In the genomic region with DNA sequence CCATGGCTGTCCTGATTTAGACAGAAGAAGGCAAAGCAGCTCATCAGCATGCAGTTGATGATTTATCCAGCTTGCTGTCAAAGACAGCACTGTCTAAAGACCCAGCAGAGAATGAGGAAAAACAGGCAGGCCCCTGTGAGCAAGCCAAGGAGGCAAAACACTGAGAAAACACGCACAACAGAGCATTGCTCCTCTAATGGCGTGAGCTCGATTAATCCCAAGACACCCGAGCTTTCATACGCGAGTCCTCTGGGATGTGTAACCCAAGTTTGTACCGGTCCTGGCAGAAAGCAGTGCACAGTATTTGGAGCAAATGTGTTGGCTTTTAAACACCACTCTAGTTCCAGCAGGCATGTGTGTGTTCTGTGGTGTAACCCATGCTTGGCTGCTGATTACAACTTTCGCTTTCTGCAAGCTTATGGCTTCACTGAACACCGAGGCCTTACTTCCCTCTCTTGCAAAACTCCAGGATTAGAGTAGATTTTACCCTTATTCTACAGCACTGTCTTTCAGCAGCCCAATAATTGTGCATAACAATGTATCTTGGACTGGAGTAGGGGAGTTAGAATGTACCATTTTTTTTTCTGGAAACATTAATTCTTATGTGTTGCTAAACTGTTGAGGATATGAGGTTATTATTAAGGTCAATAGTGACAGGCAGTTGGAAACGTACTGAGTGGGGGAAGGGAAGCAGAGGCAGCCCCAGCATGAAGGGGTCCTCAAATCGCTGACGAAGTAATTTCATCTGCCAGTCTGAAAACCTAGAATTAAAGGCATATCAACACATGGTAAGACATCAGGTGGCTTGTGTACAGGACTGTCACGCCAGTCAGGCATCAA, we compare ENCODE assay signal across 8 mouse cellular contexts. TPM values are rescaled to one million over a fixed set of nuclear protein-coding genes. Genes with fewer than 3 reads are reported as not detected.
A peak's percentile ranks its signal among the peaks of the same experiment; 100 is the strongest.
DNase-seq lines count a peak whose midpoint lies in the region; ATAC-seq lines count a peak whose summit lies in the region.

No protein-coding gene starts in this region.

- H3K9me3 ChIP-seq in kidney, embryonic 14.5 days (ENCODE audit: control insufficient read depth, low read length) = no peaks in the 10 kb centered on the region
- no peaks in the 10 kb centered on the region for H3K9me3 ChIP-seq in heart, embryonic 15.5 days (replicated peaks)
- no peaks in the 10 kb centered on the region for H3K9me3 ChIP-seq in midbrain, embryonic 15.5 days

- no peak for ATAC-seq in kidney, embryonic 14.5 days (ENCODE audit: low FRiP score, low TSS enrichment)
- ATAC-seq in heart, embryonic 15.5 days (replicated peaks; ENCODE audit: insufficient number of reproducible peaks, insufficient read depth, low FRiP score, low read depth) = no peak
- ATAC-seq in midbrain, embryonic 15.5 days (replicated peaks) = peak; percentile 52; the same call in 1 of the 2 replicates

- no peak overlapping the region for H3K4me2 ChIP-seq in kidney, embryonic 14.5 days (replicated peaks; ENCODE audit: low read depth, low read length)
- H3K4me2 ChIP-seq in heart, embryonic 15.5 days = no peak overlapping the region
- no peak overlapping the region for H3K4me2 ChIP-seq in midbrain, embryonic 15.5 days

- H3K36me3 ChIP-seq in kidney, embryonic 14.5 days (ENCODE audit: control insufficient read depth, insufficient read depth, low read length) = no peaks in the 10 kb centered on the region
- no peaks in the 10 kb centered on the region for H3K36me3 ChIP-seq in heart, embryonic 15.5 days
- no peaks in the 10 kb centered on the region for H3K36me3 ChIP-seq in midbrain, embryonic 15.5 days (replicated peaks)

- no peak overlapping the region for H3K4me3 ChIP-seq in kidney, embryonic 14.5 days (ENCODE audit: low read length)
- no peak overlapping the region for H3K4me3 ChIP-seq in heart, embryonic 15.5 days
- no peak overlapping the region for H3K4me3 ChIP-seq in midbrain, embryonic 15.5 days

- H3K4me1 ChIP-seq in kidney, embryonic 14.5 days (ENCODE audit: control insufficient read depth, insufficient read depth, low read length) = no peaks in the 10 kb centered on the region; the same call in 1 of the 2 replicates
- H3K4me1 ChIP-seq in heart, embryonic 15.5 days (replicated peaks) = no peaks in the 10 kb centered on the region
- H3K4me1 ChIP-seq in midbrain, embryonic 15.5 days = peaks cover 13% of the 10 kb centered on the region

- H3K27ac ChIP-seq in kidney, embryonic 14.5 days (ENCODE audit: low read depth, low read length) = no peak overlapping the region
- H3K27ac ChIP-seq in heart, embryonic 15.5 days = peak overlapping the region; percentile 41
- H3K27ac ChIP-seq in midbrain, embryonic 15.5 days = peak overlapping the region; percentile 57

- WGBS in kidney, embryonic 14.5 days = 66% methylated on average over 13 of the region's 13 CpGs
- WGBS in heart, embryonic 15.5 days = 60% methylated on average over 13 of the region's 13 CpGs
- WGBS in midbrain, embryonic 15.5 days = 68% methylated on average over 13 of the region's 13 CpGs

- H3K27me3 ChIP-seq in kidney, embryonic 14.5 days (ENCODE audit: control insufficient read depth, insufficient read depth, low read length) = peaks cover 4% of the 10 kb centered on the region; the same call in 1 of the 2 replicates
- peaks cover 4% of the 10 kb centered on the region; the same call in 1 of the 2 replicates for H3K27me3 ChIP-seq in heart, embryonic 15.5 days
- no peaks in the 10 kb centered on the region for H3K27me3 ChIP-seq in midbrain, embryonic 15.5 days (replicated peaks)

- peak; percentile 33 for DNase-seq in kidney, adult 11 months
- peak; percentile 14 for DNase-seq in cerebellum, adult 9-10 months
- peak; percentile 10 to 19 for DNase-seq in layer of hippocampus, postnatal 25 days (ENCODE audit: extremely low spot score in 1 of 2, low spot score in 1 of 2)
- no peak for DNase-seq in c-Kit-positive CD71-positive TER-119-positive erythroid progenitor cells, embryonic 14.5 days (ENCODE audit: low spot score)
- no peak for DNase-seq in T-cell, adult 2 months (ENCODE audit: low spot score)

- H3K9ac ChIP-seq in kidney, embryonic 14.5 days (ENCODE audit: low read depth, low read length) = no peak overlapping the region
- H3K9ac ChIP-seq in heart, embryonic 15.5 days = no peak overlapping the region
- no peak overlapping the region for H3K9ac ChIP-seq in midbrain, embryonic 15.5 days

RNA-seq across cellular contexts. Expression of a gene that starts 52.0 kb away (rescaled TPM):
- 29.2 and 33.8 TPM in 2 replicates for polyA plus RNA-seq in kidney, embryonic 14.5 days (2014; fragmentation: Nextera tagmentation; extraction: Ambion mirVana)
- polyA plus RNA-seq in heart, embryonic 15.5 days (2015; fragmentation: Nextera tagmentation; extraction: Ambion mirVana) = 13.5 and 21.8 TPM in 2 replicates
- 10 to 100 TPM; 13.1 to 13.6 TPM for total RNA-seq in layer of hippocampus, postnatal 25 days (2021)
- polyA plus RNA-seq in midbrain, embryonic 15.5 days (2015; fragmentation: Nextera tagmentation; extraction: Ambion mirVana) = 4.8 and 5.4 TPM in 2 replicates

Comparison
In these comparisons a context has a peak if more than half of its experiments do, and no peak if none do; other contexts are left out.
1. DNase-seq: peak in kidney, adult 11 months (single experiment), cerebellum, adult 9-10 months (single experiment) and layer of hippocampus, postnatal 25 days (2 of 2); none in c-Kit-positive CD71-positive TER-119-positive erythroid progenitor cells, embryonic 14.5 days (single experiment) and T-cell, adult 2 months (single experiment).